Mouse (Mus musculus) spleen, adult 2 months (tissue): ENCODE measurements around the gene Arf3.

Experiments
- CTCF ChIP-seq: fragments of 200-500 bp; IDR thresholded peaks from 2 replicates; pipeline ENCODE4 v1.5.1; 2011; ENCODE audit warnings: mild to moderate bottlenecking, inconsistent platforms; ENCODE audit not compliant: insufficient read depth, insufficient read length, insufficient replicate concordance; ENCODE audit errors: extremely low read depth
- POLR2A ChIP-seq: fragments of 200-500 bp; IDR thresholded peaks from 2 replicates; pipeline ENCODE4 v1.6.1; 2011; ENCODE audit warnings: low read depth, low read length, inconsistent platforms

- TF ChIP-seq CTCF (no peak), POLR2A (no peak)
Measured at GRCm38 (mm10) chr15:98732006-98732531, 30.9 kb downstream of the Arf3 start.
